Mouse (Mus musculus): ENCODE data around the gene Emb. TPM values are rescaled to one million over a fixed set of nuclear protein-coding genes. Genes with fewer than 3 reads are reported as not detected.

The Emb gene
- polyA plus RNA-seq, 1 experiment from 2014 or later, result 23.3 TPM

GRCm38 (mm10) chr13:117223125-117223524, 14.8 kb downstream of the Emb start:
- ATAC-seq (ENCODE audit: insufficient number of reproducible peaks, low FRiP score, low TSS enrichment, low read depth), result no peak
- peaks cover 7% of the 10 kb centered on the region for H3K27me3 ChIP-seq
- no peak overlapping the region for H3K4me3 ChIP-seq
- no peak overlapping the region for H3K27ac ChIP-seq
- WGBS, result 53% methylated on average over 5 of the region's 5 CpGs
- H3K4me2 ChIP-seq, result no peak overlapping the region
- H3K9ac ChIP-seq, result no peak overlapping the region
- no peaks in the 10 kb centered on the region for H3K36me3 ChIP-seq
- peaks cover 13% of the 10 kb centered on the region for H3K4me1 ChIP-seq
- no peaks in the 10 kb centered on the region for H3K9me3 ChIP-seq

GRCm38 (mm10) chr13:117224901-117225300, 16.6 kb downstream of the Emb start:
- no peaks in the 10 kb centered on the region for H3K9me3 ChIP-seq
- peaks cover 6% of the 10 kb centered on the region for H3K27me3 ChIP-seq
- no peak overlapping the region for H3K4me2 ChIP-seq
- ATAC-seq (ENCODE audit: insufficient number of reproducible peaks, low FRiP score, low TSS enrichment, low read depth), result no peak
- H3K9ac ChIP-seq, result no peak overlapping the region
- peaks cover 13% of the 10 kb centered on the region for H3K4me1 ChIP-seq
- H3K36me3 ChIP-seq, result no peaks in the 10 kb centered on the region
- no peak overlapping the region for H3K4me3 ChIP-seq
- H3K27ac ChIP-seq, result no peak overlapping the region
- 75% methylated on average over 2 of the region's 2 CpGs for WGBS

GRCm38 (mm10) chr13:117225561-117225960, 17.2 kb downstream of the Emb start:
- Histone ChIP-seq H3K4me3 (no peak overlapping the region), H3K27me3 (peaks cover 1% of the 10 kb centered on the region; the same call in 1 of the 2 replicates), H3K4me1 (peaks cover 7% of the 10 kb centered on the region), H3K4me2 (no peak overlapping the region), H3K9me3 (no peaks in the 10 kb centered on the region), H3K9ac (no peak overlapping the region), H3K36me3 (no peaks in the 10 kb centered on the region), H3K27ac (no peak overlapping the region)
- WGBS, result 80% methylated on average over 6 of the region's 6 CpGs
- no peak for ATAC-seq (ENCODE audit: insufficient number of reproducible peaks, low FRiP score, low TSS enrichment, low read depth)

GRCm38 (mm10) chr13:117230371-117231110, 22.2 kb downstream of the Emb start:
- H3K4me3 ChIP-seq, result no peak overlapping the region
- H3K4me1 ChIP-seq, result peaks cover 3% of the 10 kb centered on the region; the same call in 1 of the 2 replicates
- WGBS, result 71% methylated on average over 6 of the region's 6 CpGs
- H3K9ac ChIP-seq, result no peak overlapping the region
- no peak overlapping the region for H3K27ac ChIP-seq
- H3K4me2 ChIP-seq, result no peak overlapping the region
- H3K27me3 ChIP-seq, result no peaks in the 10 kb centered on the region
- no peaks in the 10 kb centered on the region for H3K9me3 ChIP-seq
- ATAC-seq (ENCODE audit: insufficient number of reproducible peaks, low FRiP score, low TSS enrichment, low read depth), result no peak
- H3K36me3 ChIP-seq, result no peaks in the 10 kb centered on the region

GRCm38 (mm10) chr13:117233808-117234207, 25.5 kb downstream of the Emb start:
- ATAC-seq (ENCODE audit: insufficient number of reproducible peaks, low FRiP score, low TSS enrichment, low read depth), result no peak
- 89% methylated on average over 8 of the region's 8 CpGs for WGBS
- H3K9me3 ChIP-seq, result no peaks in the 10 kb centered on the region
- H3K9ac ChIP-seq, result no peak overlapping the region
- no peak overlapping the region for H3K27ac ChIP-seq
- no peaks in the 10 kb centered on the region for H3K36me3 ChIP-seq
- no peak overlapping the region for H3K4me2 ChIP-seq
- peaks cover 7% of the 10 kb centered on the region; the same call in 1 of the 2 replicates for H3K4me1 ChIP-seq
- H3K27me3 ChIP-seq, result no peaks in the 10 kb centered on the region
- no peak overlapping the region for H3K4me3 ChIP-seq

- no peak overlapping the region for H3K27ac ChIP-seq
- no peak overlapping the region for H3K4me2 ChIP-seq
- H3K9me3 ChIP-seq, result no peaks in the 10 kb centered on the region
- H3K36me3 ChIP-seq, result no peaks in the 10 kb centered on the region
- peaks cover 7% of the 10 kb centered on the region; the same call in 1 of the 2 replicates for H3K4me1 ChIP-seq
- H3K27me3 ChIP-seq, result no peaks in the 10 kb centered on the region
- no peak overlapping the region for H3K9ac ChIP-seq
- no peak overlapping the region for H3K4me3 ChIP-seq
- 37% methylated on average over 7 of the region's 7 CpGs for WGBS
- no peak for ATAC-seq (ENCODE audit: insufficient number of reproducible peaks, low FRiP score, low TSS enrichment, low read depth)
Measured at GRCm38 (mm10) chr13:117234486-117234885, 26.1 kb downstream of the Emb start.

GRCm38 (mm10) chr13:117235530-117236212, 27.3 kb downstream of the Emb start:
- no peak overlapping the region for H3K27ac ChIP-seq
- no peaks in the 10 kb centered on the region for H3K36me3 ChIP-seq
- no peaks in the 10 kb centered on the region for H3K9me3 ChIP-seq
- 0 out of 2 replicates have a peak, but pooled peaks have one; percentile 49 for ATAC-seq (ENCODE audit: insufficient number of reproducible peaks, low FRiP score, low TSS enrichment, low read depth)
- peaks cover 7% of the 10 kb centered on the region; the same call in 1 of the 2 replicates for H3K4me1 ChIP-seq
- WGBS, result 38% methylated on average over 11 of the region's 11 CpGs
- H3K27me3 ChIP-seq, result no peaks in the 10 kb centered on the region
- no peak overlapping the region for H3K4me3 ChIP-seq
- H3K9ac ChIP-seq, result no peak overlapping the region
- H3K4me2 ChIP-seq, result no peak overlapping the region

GRCm38 (mm10) chr13:117237111-117237510, 28.8 kb downstream of the Emb start:
- 74% methylated on average over 4 of the region's 4 CpGs for WGBS
- ATAC-seq (ENCODE audit: insufficient number of reproducible peaks, low FRiP score, low TSS enrichment, low read depth), result no peak
- no peaks in the 10 kb centered on the region for H3K9me3 ChIP-seq

GRCm38 (mm10) chr13:117242063-117242462, 33.7 kb downstream of the Emb start:
- H3K36me3 ChIP-seq, result no peaks in the 10 kb centered on the region
- no peaks in the 10 kb centered on the region for H3K27me3 ChIP-seq
- no peak overlapping the region for H3K4me3 ChIP-seq
- H3K9ac ChIP-seq, result no peak overlapping the region
- 81% methylated on average over 3 of the region's 3 CpGs for WGBS
- no peak overlapping the region for H3K4me2 ChIP-seq
- no peak for ATAC-seq (ENCODE audit: insufficient number of reproducible peaks, low FRiP score, low TSS enrichment, low read depth)
- H3K9me3 ChIP-seq, result no peaks in the 10 kb centered on the region
- H3K27ac ChIP-seq, result no peak overlapping the region
- H3K4me1 ChIP-seq, result no peaks in the 10 kb centered on the region

More at GRCm38 (mm10) chr13:117237111-117237510, 28.8 kb downstream of the Emb start:
- H3K9ac ChIP-seq, result no peak overlapping the region
- H3K4me3 ChIP-seq, result no peak overlapping the region
- peaks cover 7% of the 10 kb centered on the region; the same call in 1 of the 2 replicates for H3K4me1 ChIP-seq
- no peak overlapping the region for H3K27ac ChIP-seq
- H3K4me2 ChIP-seq, result no peak overlapping the region
- H3K36me3 ChIP-seq, result no peaks in the 10 kb centered on the region
- H3K27me3 ChIP-seq, result no peaks in the 10 kb centered on the region

- no peaks in the 10 kb centered on the region for H3K4me1 ChIP-seq
- no peak overlapping the region for H3K4me2 ChIP-seq
- H3K36me3 ChIP-seq, result no peaks in the 10 kb centered on the region
- H3K9me3 ChIP-seq, result no peaks in the 10 kb centered on the region
- 81% methylated on average over 5 of the region's 5 CpGs for WGBS
- ATAC-seq (ENCODE audit: insufficient number of reproducible peaks, low FRiP score, low TSS enrichment, low read depth), result no peak
- H3K27ac ChIP-seq, result no peak overlapping the region
- H3K9ac ChIP-seq, result no peak overlapping the region
- H3K4me3 ChIP-seq, result no peak overlapping the region
- no peaks in the 10 kb centered on the region for H3K27me3 ChIP-seq
Measured at GRCm38 (mm10) chr13:117242621-117243020, 34.3 kb downstream of the Emb start.

GRCm38 (mm10) chr13:117260704-117261103, 52.4 kb downstream of the Emb start:
- 82% methylated on average over 4 of the region's 4 CpGs for WGBS
- Histone ChIP-seq H3K27ac (no peak overlapping the region), H3K9me3 (no peaks in the 10 kb centered on the region), H3K4me3 (no peak overlapping the region), H3K27me3 (no peaks in the 10 kb centered on the region), H3K36me3 (no peaks in the 10 kb centered on the region), H3K9ac (no peak overlapping the region), H3K4me2 (no peak overlapping the region), H3K4me1 (no peaks in the 10 kb centered on the region)
- ATAC-seq (ENCODE audit: insufficient number of reproducible peaks, low FRiP score, low TSS enrichment, low read depth), result no peak

GRCm38 (mm10) chr13:117266156-117266555, 57.8 kb downstream of the Emb start:
- H3K4me3 ChIP-seq, result no peak overlapping the region
- no peaks in the 10 kb centered on the region for H3K9me3 ChIP-seq
- H3K4me2 ChIP-seq, result no peak overlapping the region
- H3K27me3 ChIP-seq, result no peaks in the 10 kb centered on the region
- no peaks in the 10 kb centered on the region for H3K36me3 ChIP-seq
- ATAC-seq (ENCODE audit: insufficient number of reproducible peaks, low FRiP score, low TSS enrichment, low read depth), result no peak
- H3K4me1 ChIP-seq, result no peaks in the 10 kb centered on the region
- WGBS, result 71% methylated on average over 2 of the region's 2 CpGs
- H3K27ac ChIP-seq, result no peak overlapping the region
- no peak overlapping the region for H3K9ac ChIP-seq
